Mouse (Mus musculus) adrenal gland, adult 18-20 months (tissue): ENCODE data around the gene Cdkn1c. TPM values are rescaled to one million over a fixed set of nuclear protein-coding genes. Genes with fewer than 3 reads are reported as not detected.

ENCODE experiments used
- DNase-seq, 2 experiments: peaks; one replicate each; pipeline ENCODE4 v3.0.0; 2021 to 2022; ENCODE audit warnings: low spot score in 2 of 2
- total RNA-seq, 2 experiments: library from RNA; stranded (reverse); gene quantifications; 1 replicate in 1 of 2; 2 replicates in 1 of 2; pipeline ENCODE4 v1.2.3; 2021

The Cdkn1c gene
- total RNA-seq, 2 experiments from 2014 or later = 153 to 767 TPM

- no peak for DNase-seq
Observed at GRCm38 (mm10) chr7:143437894-143438581, 22.8 kb downstream of the Cdkn1c start.

- DNase-seq = peak in 1 of 2 experiments; percentile 4
Observed at GRCm38 (mm10) chr7:143437231-143437893, 23.5 kb downstream of the Cdkn1c start.

GRCm38 (mm10) chr7:143433331-143433730 is 27.5 kb downstream of the Cdkn1c start:
- peak in 1 of 2 experiments; percentile 45 for DNase-seq

GRCm38 (mm10) chr7:143432631-143433030 is 28.2 kb downstream of the Cdkn1c start:
- no peak for DNase-seq

- DNase-seq = no peak
Observed at GRCm38 (mm10) chr7:143428814-143429499, 31.9 kb downstream of the Cdkn1c start.

GRCm38 (mm10) chr7:143428142-143428813 is 32.6 kb downstream of the Cdkn1c start:
- no peak for DNase-seq

GRCm38 (mm10) chr7:143419585-143420160 is 41.2 kb downstream of the Cdkn1c start:
- no peak for DNase-seq

- no peak for DNase-seq
Observed at GRCm38 (mm10) chr7:143417875-143418274, 43.0 kb downstream of the Cdkn1c start.

- no peak for DNase-seq
Observed at GRCm38 (mm10) chr7:143416406-143416805, 44.4 kb downstream of the Cdkn1c start.

GRCm38 (mm10) chr7:143415070-143415469 is 45.8 kb downstream of the Cdkn1c start:
- no peak for DNase-seq

GRCm38 (mm10) chr7:143412606-143413005 is 48.2 kb downstream of the Cdkn1c start:
- no peak for DNase-seq

GRCm38 (mm10) chr7:143408615-143409021 is 52.2 kb downstream of the Cdkn1c start:
- DNase-seq = no peak

Other genes starting within 250 kb of the Cdkn1c start
- 1 to 10 TPM; 1.9 to 6.7 TPM for gene Slc22a18, start 12.7 kb upstream of the Cdkn1c start, total RNA-seq
- gene Phlda2, start 42.1 kb upstream of the Cdkn1c start, total RNA-seq = 1 to 10 TPM in 1 of 2 experiments, under 1 TPM in 1; 0.45 to 2.8 TPM
- 100 to 1,000 TPM; 144 to 155 TPM for gene Nap1l4, start 88.1 kb upstream of the Cdkn1c start, total RNA-seq
- 10 to 100 TPM; 54.1 to 61.1 TPM for gene Cars, start 139.0 kb upstream of the Cdkn1c start, total RNA-seq
- 1 to 10 TPM in 1 of 2 experiments, under 1 TPM in 1; 0.86 to 1.1 TPM for gene Tnfrsf26, start 167.7 kb upstream of the Cdkn1c start, total RNA-seq
- 1 to 10 TPM; 5.7 to 7.7 TPM for gene Tnfrsf22, start 188.6 kb upstream of the Cdkn1c start, total RNA-seq
- gene Tnfrsf23, start 224.8 kb upstream of the Cdkn1c start, total RNA-seq = 1 to 10 TPM; 2.8 to 3.7 TPM